Mouse (Mus musculus): ENCODE results near the gene Cryl1. TPM values are rescaled to one million over a fixed set of nuclear protein-coding genes. Genes with fewer than 3 reads are reported as not detected.

Gene Cryl1
- polyA plus RNA-seq, 1 experiment from 2014 or later = 10.8 TPM

DNA sequence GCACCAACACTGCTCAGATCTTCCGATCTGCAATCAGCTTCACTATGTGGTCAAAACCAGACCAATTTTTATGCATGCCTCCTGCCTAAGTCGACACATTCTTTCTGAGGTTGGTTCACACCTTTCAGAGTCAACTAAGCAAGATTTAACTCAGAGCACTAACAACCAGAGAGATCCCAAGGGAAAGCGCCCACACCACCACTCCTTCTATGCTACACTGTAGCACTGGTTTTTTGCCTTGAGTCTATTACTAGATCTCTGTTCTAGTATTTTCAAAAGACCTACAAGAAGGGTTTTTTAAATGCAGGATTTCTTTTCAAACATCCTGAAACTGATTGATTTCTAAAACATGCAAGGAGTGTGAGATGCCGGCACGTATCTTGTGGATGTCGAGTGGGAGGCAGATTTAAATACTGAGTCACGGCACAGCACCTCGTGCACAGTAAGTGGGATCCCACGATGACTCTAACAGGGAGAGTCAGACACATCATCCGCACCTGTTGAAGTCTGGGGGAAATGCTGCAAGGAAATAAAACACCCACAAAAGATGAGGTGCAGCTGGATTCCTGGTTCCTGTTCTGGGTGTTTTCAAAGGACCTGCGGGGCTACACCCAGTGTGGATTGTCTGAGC, 96.6 kb downstream of the Cryl1 start:
- Histone ChIP-seq H3K27ac (replicated peaks) (no peak overlapping the region), H3K4me2 (replicated peaks) (no peak overlapping the region), H3K9me3 (no peaks in the 10 kb centered on the region), H3K27me3 (0 out of 2 replicates have a peak, but pooled peaks cover under 1% of the 10 kb centered on the region), H3K4me1 (no peaks in the 10 kb centered on the region), H3K36me3 (no peaks in the 10 kb centered on the region), H3K4me3 (no peak overlapping the region), H3K9ac (replicated peaks) (no peak overlapping the region)
- WGBS = 86% methylated on average over 11 of the region's 11 CpGs
- ATAC-seq (ENCODE audit: low FRiP score, low read depth) = no peak

DNA sequence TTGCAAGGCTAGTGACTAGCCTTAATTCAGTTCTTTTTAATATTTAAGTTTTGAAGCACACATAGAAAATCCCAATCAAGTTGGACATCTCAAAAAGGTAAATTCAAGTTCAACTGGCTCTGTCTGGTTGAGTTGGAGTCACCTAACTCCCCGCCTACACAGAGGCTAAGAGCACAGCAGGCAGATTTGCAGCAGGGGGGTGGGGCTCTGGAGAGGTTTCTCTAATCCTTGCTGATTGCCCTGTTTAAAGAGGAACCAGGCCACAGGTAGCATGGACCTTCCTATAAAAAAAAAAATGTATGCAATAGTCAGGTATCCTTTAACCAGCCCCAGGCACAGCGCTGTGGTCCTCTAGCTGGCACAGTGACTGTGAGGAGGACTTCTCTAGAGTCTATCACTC, 97.8 kb downstream of the Cryl1 start:
- Histone ChIP-seq H3K4me2 (replicated peaks) (no peak overlapping the region), H3K27ac (replicated peaks) (no peak overlapping the region), H3K9me3 (no peaks in the 10 kb centered on the region), H3K27me3 (0 out of 2 replicates have a peak, but pooled peaks cover 3% of the 10 kb centered on the region), H3K9ac (replicated peaks) (no peak overlapping the region), H3K36me3 (no peaks in the 10 kb centered on the region), H3K4me1 (no peaks in the 10 kb centered on the region), H3K4me3 (no peak overlapping the region)
- ATAC-seq (ENCODE audit: low FRiP score, low read depth) = no peak
- WGBS = 57% methylated on average over 2 of the region's 2 CpGs

DNA sequence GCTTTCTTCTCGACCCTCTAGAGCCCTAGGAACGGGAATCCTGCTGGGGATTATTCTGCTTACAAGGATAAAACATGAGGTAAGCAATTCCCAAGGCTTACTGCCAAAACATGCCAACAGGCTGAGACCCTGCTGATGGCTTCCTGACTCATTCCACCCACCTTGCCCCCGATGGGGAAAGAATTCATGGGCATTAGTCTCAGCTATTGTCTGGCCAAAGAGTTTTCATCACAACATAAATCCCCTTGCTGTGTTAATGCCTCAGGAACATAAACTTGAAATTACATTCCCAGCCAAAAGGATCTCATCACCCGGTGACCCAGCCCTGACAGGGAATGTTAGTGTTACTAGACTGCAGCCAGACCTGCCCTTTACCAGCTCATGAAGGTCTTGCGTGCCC, 100.7 kb downstream of the Cryl1 start:
- WGBS = 51% methylated on average over 5 of the region's 5 CpGs

DNA sequence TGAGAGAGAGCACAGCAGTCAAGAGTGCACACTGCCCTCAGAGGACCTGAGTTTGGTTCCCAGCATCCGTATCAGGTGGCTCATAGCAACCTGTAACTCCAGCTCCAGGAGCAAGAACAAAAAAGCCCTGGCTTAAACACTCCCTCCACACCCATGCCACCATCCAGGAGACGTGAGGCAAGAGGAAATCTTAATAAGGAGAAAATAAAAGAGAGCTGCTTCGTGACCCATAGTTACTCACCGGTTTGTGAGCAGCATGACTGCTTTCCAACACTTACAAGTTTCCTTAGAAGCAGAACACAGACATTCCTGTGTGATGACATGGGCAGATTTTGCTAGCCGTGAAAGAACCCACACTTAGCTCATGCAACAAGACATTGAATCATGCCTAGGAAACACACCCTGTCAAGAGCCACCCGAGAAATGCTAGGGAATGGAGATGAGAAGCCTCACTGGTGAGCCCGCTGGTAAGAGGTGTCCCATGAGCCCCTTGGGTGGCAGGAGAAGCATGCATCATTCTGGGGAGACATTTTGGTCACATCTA, 106.9 kb downstream of the Cryl1 start:
- Histone ChIP-seq H3K9ac (replicated peaks) (no peak overlapping the region), H3K27ac (replicated peaks) (no peak overlapping the region), H3K27me3 (no peaks in the 10 kb centered on the region), H3K36me3 (no peaks in the 10 kb centered on the region), H3K4me3 (no peak overlapping the region), H3K4me2 (replicated peaks) (no peak overlapping the region), H3K4me1 (peaks cover 13% of the 10 kb centered on the region), H3K9me3 (no peaks in the 10 kb centered on the region)
- ATAC-seq (ENCODE audit: low FRiP score, low read depth) = no peak
- WGBS = 91% methylated on average over 7 of the region's 7 CpGs

More for the DNA sequence above, 100.7 kb downstream of the Cryl1 start:
- Histone ChIP-seq H3K4me1 (no peaks in the 10 kb centered on the region), H3K9ac (replicated peaks) (no peak overlapping the region), H3K4me2 (replicated peaks) (no peak overlapping the region), H3K36me3 (no peaks in the 10 kb centered on the region), H3K27me3 (0 out of 2 replicates have a peak, but pooled peaks cover 3% of the 10 kb centered on the region), H3K4me3 (no peak overlapping the region), H3K27ac (replicated peaks) (no peak overlapping the region), H3K9me3 (no peaks in the 10 kb centered on the region)
- ATAC-seq (ENCODE audit: low FRiP score, low read depth) = no peak

DNA sequence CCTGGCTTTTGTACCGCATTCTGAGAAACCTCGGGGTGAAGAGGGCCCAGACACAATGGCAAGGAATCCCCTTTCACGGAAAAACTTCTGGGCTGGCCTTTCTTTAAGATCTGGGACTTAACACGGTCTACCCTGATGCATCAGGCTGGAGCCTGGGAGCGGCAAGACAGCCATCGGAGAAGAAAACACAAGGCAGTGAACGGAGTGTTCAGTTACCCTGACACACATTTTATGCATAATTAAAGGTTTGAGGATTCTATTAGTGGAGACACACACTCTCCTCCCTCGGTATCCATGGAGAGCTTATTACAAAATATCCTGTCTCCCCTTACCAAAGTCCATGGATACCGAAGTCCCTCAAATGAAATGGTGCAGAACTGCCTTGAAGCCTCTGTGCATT, 109.2 kb downstream of the Cryl1 start:
- 0 out of 2 replicates have a peak overlapping the region, but pooled peaks have one; percentile 16 for H3K27ac ChIP-seq (replicated peaks)
- no peaks in the 10 kb centered on the region for H3K9me3 ChIP-seq
- H3K4me3 ChIP-seq = no peak overlapping the region
- 0 out of 2 replicates have a peak, but pooled peaks have one; percentile 34 for ATAC-seq (ENCODE audit: low FRiP score, low read depth)
- 0 out of 2 replicates have a peak overlapping the region, but pooled peaks have one; percentile 0 for H3K4me2 ChIP-seq (replicated peaks)
- peaks cover 13% of the 10 kb centered on the region for H3K4me1 ChIP-seq
- no peaks in the 10 kb centered on the region for H3K27me3 ChIP-seq
- H3K9ac ChIP-seq (replicated peaks) = no peak overlapping the region
- no peaks in the 10 kb centered on the region for H3K36me3 ChIP-seq
- 23% methylated on average over 9 of the region's 9 CpGs for WGBS

DNA sequence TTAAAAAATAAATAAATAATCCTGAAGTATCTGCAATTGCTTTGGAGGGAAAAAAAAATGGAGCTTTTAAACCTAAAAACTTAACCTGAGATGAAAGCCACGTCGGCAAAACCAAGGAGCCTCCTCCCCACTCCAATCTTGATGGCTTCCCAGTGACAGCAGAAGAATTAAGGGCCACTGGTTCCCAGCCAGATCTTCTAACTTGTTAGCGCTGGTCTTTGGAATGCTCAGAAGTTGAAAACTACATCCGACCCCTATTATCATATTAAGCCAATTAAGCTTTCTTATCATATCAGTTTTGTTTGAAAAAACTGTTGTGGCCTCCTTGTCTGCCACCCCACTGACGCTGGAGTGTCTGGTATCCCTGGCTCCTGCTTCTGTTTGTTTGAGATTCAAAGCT, 114.5 kb downstream of the Cryl1 start:
- Histone ChIP-seq H3K9me3 (no peaks in the 10 kb centered on the region), H3K9ac (replicated peaks) (no peak overlapping the region), H3K36me3 (no peaks in the 10 kb centered on the region), H3K4me3 (no peak overlapping the region), H3K4me2 (replicated peaks) (no peak overlapping the region), H3K27ac (replicated peaks) (no peak overlapping the region), H3K27me3 (no peaks in the 10 kb centered on the region), H3K4me1 (peaks cover 11% of the 10 kb centered on the region; the same call in 1 of the 2 replicates)
- no peak for ATAC-seq (ENCODE audit: low FRiP score, low read depth)
- WGBS = 52% methylated on average over 5 of the region's 5 CpGs

DNA sequence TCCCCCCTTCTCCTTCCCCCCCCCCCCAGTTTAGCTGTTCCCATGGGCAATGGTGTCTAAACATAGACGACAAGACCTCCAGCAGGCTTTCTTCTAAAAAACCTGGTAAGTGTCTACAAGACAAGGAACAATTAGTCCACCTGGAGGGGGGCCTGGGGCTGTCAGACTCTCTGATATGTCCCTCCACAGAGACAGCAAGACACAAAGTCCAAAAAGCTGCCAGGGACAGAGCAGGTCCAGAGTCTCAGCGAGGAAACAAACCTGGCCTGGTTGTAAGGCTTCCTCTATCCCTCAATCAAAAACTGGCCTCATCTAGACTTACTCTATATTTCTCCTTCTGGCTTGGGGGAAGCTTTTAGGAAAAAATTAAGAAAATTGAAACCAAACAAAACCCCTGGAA, 115.7 kb downstream of the Cryl1 start:
- WGBS = 46% methylated on average over 2 of the region's 2 CpGs
- Histone ChIP-seq H3K27ac (replicated peaks) (no peak overlapping the region), H3K27me3 (no peaks in the 10 kb centered on the region), H3K9ac (replicated peaks) (no peak overlapping the region), H3K36me3 (no peaks in the 10 kb centered on the region), H3K4me2 (replicated peaks) (no peak overlapping the region), H3K4me1 (0 out of 2 replicates have a peak, but pooled peaks cover 5% of the 10 kb centered on the region), H3K4me3 (no peak overlapping the region), H3K9me3 (no peaks in the 10 kb centered on the region)
- ATAC-seq (ENCODE audit: low FRiP score, low read depth) = no peak

- H3K4me3 ChIP-seq = no peak overlapping the region
- no peak overlapping the region for H3K9ac ChIP-seq (replicated peaks)
- WGBS = 90% methylated on average over 3 of the region's 3 CpGs
- H3K9me3 ChIP-seq = no peaks in the 10 kb centered on the region
- no peak overlapping the region for H3K4me2 ChIP-seq (replicated peaks)
- no peak overlapping the region for H3K27ac ChIP-seq (replicated peaks)
- 0 out of 2 replicates have a peak, but pooled peaks cover 5% of the 10 kb centered on the region for H3K4me1 ChIP-seq
- H3K36me3 ChIP-seq = no peaks in the 10 kb centered on the region
- no peak for ATAC-seq (ENCODE audit: low FRiP score, low read depth)
- no peaks in the 10 kb centered on the region for H3K27me3 ChIP-seq
Observed at GRCm38 (mm10) chr14:57280835-57281234, 117.5 kb downstream of the Cryl1 start.

DNA sequence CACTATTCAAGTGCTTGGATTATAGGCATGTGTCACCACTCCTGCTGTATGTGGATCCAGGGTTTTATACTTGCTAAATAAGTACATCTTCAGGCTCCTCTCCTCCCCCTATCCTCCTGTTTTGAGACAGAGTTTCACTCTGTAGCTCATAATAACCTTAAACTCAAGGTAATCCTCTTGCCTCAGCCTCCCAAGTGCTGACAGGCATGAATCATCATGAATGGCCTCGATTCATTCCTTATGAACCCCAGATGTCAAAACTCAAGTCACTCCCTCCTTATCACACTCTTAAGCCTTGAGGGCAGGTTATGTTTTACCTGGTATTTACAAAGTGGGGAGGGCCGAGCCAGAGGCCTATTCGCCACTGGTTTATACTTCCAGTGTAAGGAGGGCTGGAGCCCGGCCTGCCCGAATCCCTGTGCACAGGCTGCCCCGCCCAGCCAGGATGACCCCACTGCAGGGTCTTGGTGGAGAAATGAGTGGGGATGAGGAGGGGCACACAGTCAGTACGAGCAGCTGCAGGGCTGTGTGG, 121.8 kb downstream of the Cryl1 start:
- no peak for ATAC-seq (ENCODE audit: low FRiP score, low read depth)
- Histone ChIP-seq H3K4me1 (peaks cover under 1% of the 10 kb centered on the region; the same call in 1 of the 2 replicates), H3K4me2 (replicated peaks) (no peak overlapping the region), H3K27ac (replicated peaks) (no peak overlapping the region), H3K4me3 (no peak overlapping the region), H3K36me3 (no peaks in the 10 kb centered on the region), H3K27me3 (no peaks in the 10 kb centered on the region), H3K9ac (replicated peaks) (no peak overlapping the region), H3K9me3 (no peaks in the 10 kb centered on the region)
- WGBS = 90% methylated on average over 7 of the region's 7 CpGs

DNA sequence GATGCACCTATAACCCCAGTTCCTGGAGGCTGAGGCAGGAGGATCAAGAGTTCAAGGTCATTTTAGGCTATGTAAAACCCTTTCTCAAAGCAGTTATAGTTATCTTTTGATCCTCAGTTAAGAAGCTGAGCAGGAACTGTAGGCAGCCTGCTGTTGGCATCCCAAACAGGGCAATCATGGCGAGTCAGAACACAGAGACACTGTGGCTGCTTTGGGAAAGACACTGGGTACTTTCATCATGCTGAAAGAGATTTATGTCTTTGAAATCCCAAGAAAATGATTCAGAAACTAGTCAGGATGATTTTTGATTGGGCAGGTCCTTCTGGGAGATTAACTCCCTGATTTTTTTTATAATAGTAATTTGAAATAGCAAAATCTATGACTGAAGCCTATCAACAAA, 126.0 kb downstream of the Cryl1 start:
- peaks cover 5% of the 10 kb centered on the region; the same call in 1 of the 2 replicates for H3K4me1 ChIP-seq
- H3K9ac ChIP-seq (replicated peaks) = no peak overlapping the region
- no peaks in the 10 kb centered on the region for H3K27me3 ChIP-seq
- WGBS = 79% methylated on average over 1 of the region's 1 CpGs
- no peak overlapping the region for H3K4me2 ChIP-seq (replicated peaks)
- H3K9me3 ChIP-seq = no peaks in the 10 kb centered on the region
- no peak overlapping the region for H3K4me3 ChIP-seq
- ATAC-seq (ENCODE audit: low FRiP score, low read depth) = no peak
- no peak overlapping the region for H3K27ac ChIP-seq (replicated peaks)
- no peaks in the 10 kb centered on the region for H3K36me3 ChIP-seq

GRCm38 (mm10) chr14:57271861-57272260, 126.5 kb downstream of the Cryl1 start:
- H3K4me3 ChIP-seq = no peak overlapping the region
- H3K27ac ChIP-seq (replicated peaks) = no peak overlapping the region
- no peak overlapping the region for H3K9ac ChIP-seq (replicated peaks)
- no peaks in the 10 kb centered on the region for H3K9me3 ChIP-seq
- no peak overlapping the region for H3K4me2 ChIP-seq (replicated peaks)
- ATAC-seq (ENCODE audit: low FRiP score, low read depth) = no peak
- WGBS = 75% methylated on average over 1 of the region's 1 CpGs
- peaks cover 5% of the 10 kb centered on the region; the same call in 1 of the 2 replicates for H3K4me1 ChIP-seq
- H3K27me3 ChIP-seq = no peaks in the 10 kb centered on the region
- no peaks in the 10 kb centered on the region for H3K36me3 ChIP-seq

DNA sequence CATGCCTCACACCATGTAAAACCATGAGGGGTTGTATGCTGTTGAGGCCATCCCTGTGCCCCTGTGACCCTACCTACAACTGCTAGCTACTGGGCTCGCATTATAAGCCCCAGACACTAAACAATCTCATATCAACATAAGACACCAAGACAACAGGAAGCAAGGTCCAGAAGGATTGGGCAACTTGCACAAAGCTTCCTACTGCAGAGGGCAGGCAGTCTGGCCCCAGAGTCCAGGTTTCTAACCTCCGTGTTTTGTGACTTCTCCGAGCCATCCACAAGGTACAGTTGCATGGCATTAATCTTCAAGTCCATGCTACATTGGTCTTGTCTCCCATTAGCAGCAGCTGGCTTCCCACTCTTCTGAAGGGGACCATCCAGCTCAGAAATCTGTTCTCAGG, 129.4 kb downstream of the Cryl1 start:
- Histone ChIP-seq H3K36me3 (no peaks in the 10 kb centered on the region), H3K27me3 (no peaks in the 10 kb centered on the region), H3K9ac (replicated peaks) (no peak overlapping the region), H3K4me3 (no peak overlapping the region), H3K4me2 (replicated peaks) (no peak overlapping the region), H3K4me1 (peaks cover 5% of the 10 kb centered on the region; the same call in 1 of the 2 replicates), H3K9me3 (no peaks in the 10 kb centered on the region), H3K27ac (replicated peaks) (no peak overlapping the region)
- WGBS = 85% methylated on average over 3 of the region's 3 CpGs
- ATAC-seq (ENCODE audit: low FRiP score, low read depth) = no peak

Measured in midbrain, embryonic 12.5 days (tissue).